Mouse (Mus musculus): ENCODE results near the gene Glb1l2. TPM values are rescaled to one million over a fixed set of nuclear protein-coding genes. Genes with fewer than 3 reads are reported as not detected.

Glb1l2 gene
- total and polyA plus RNA-seq, 3 experiments: 0.44 TPM; not detected in 2

GRCm38 (mm10) chr9:26742817-26743216 is 63.5 kb downstream of the Glb1l2 start:
- peaks cover 2% of the 10 kb centered on the region for H3K9me3 ChIP-seq (replicated peaks)
- H3K4me1 ChIP-seq (ENCODE audit: insufficient read depth, low read depth, low read length): no peaks in the 10 kb centered on the region
- ATAC-seq (ENCODE audit: extremely low read depth, insufficient number of reproducible peaks, low FRiP score, poor library complexity, severe bottlenecking) (no peak), DNase-seq (ENCODE audit: low spot score) (no peak)
- no peaks in the 10 kb centered on the region for H3K36me3 ChIP-seq (replicated peaks)
- TF ChIP-seq GATA1 (IDR thresholded peaks at IDR 0.05; ENCODE audit: borderline replicate concordance, low read length) (no peak), CTCF (IDR thresholded peaks at IDR 0.05; ENCODE audit: low read depth, low read length) (no peak), TAL1 (conservative IDR thresholded peaks at IDR 0.05; ENCODE audit: low read depth, low read length) (no peak), POLR2AphosphoS5 (IDR thresholded peaks at IDR 0.05; ENCODE audit: insufficient replicate concordance, low read depth, low read length) (no peak), GATA2 (IDR thresholded peaks at IDR 0.05; ENCODE audit: borderline replicate concordance, low read depth, low read length) (no peak)
- H3K4me3 ChIP-seq (ENCODE audit: low read depth, low read length): no peak overlapping the region
- no peaks in the 10 kb centered on the region for H3K27me3 ChIP-seq (ENCODE audit: insufficient read depth, low read length)

- Histone ChIP-seq H3K4me3 (ENCODE audit: low read depth, low read length) (no peak overlapping the region), H3K27me3 (ENCODE audit: insufficient read depth, low read length) (no peaks in the 10 kb centered on the region), H3K36me3 (replicated peaks) (no peaks in the 10 kb centered on the region), H3K9me3 (replicated peaks) (peaks cover 19% of the 10 kb centered on the region), H3K4me1 (ENCODE audit: insufficient read depth, low read depth, low read length) (no peaks in the 10 kb centered on the region)
- ATAC-seq (ENCODE audit: extremely low read depth, insufficient number of reproducible peaks, low FRiP score, poor library complexity, severe bottlenecking) (no peak), DNase-seq (ENCODE audit: low spot score) (no peak)
- no peak for TF ChIP-seq TAL1 (conservative IDR thresholded peaks at IDR 0.05; ENCODE audit: low read depth, low read length)
- TF ChIP-seq POLR2AphosphoS5 (IDR thresholded peaks at IDR 0.05; ENCODE audit: insufficient replicate concordance, low read depth, low read length): no peak
- no peak for TF ChIP-seq GATA1 (IDR thresholded peaks at IDR 0.05; ENCODE audit: borderline replicate concordance, low read length)
- no peak for TF ChIP-seq CTCF (IDR thresholded peaks at IDR 0.05; ENCODE audit: low read depth, low read length)
- TF ChIP-seq GATA2 (IDR thresholded peaks at IDR 0.05; ENCODE audit: borderline replicate concordance, low read depth, low read length): no peak
Observed at GRCm38 (mm10) chr9:26737116-26737515, 69.2 kb downstream of the Glb1l2 start.

DNA sequence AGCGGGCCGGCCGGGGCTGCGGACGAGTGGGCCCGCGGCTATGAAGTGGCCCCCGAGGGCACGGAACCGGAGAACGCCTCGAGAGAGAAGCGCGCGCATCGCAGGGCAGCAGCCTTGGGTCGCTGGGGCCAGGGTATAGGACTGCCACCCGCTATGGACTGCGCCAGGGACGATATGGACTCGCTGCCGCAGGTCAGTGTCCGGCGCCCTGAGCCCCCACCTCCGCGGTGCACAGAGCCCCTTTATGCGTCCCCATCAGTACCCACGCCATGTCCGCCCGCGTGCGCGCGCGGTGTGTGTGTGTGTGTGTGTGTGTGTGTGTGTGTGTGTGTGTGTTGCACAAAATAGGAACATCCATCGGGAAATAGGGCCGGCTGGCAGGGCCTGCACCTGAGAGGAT is 72.3 kb downstream of the Glb1l2 start:
- Histone ChIP-seq H3K4me1 (ENCODE audit: insufficient read depth, low read depth, low read length) (no peaks in the 10 kb centered on the region), H3K4me3 (ENCODE audit: low read depth, low read length) (no peak overlapping the region; the same call in 1 of the 2 replicates), H3K27me3 (ENCODE audit: insufficient read depth, low read length) (no peaks in the 10 kb centered on the region), H3K9me3 (replicated peaks) (peaks cover 18% of the 10 kb centered on the region), H3K36me3 (replicated peaks) (no peaks in the 10 kb centered on the region)
- DNase-seq (ENCODE audit: low spot score) (no peak), ATAC-seq (ENCODE audit: extremely low read depth, insufficient number of reproducible peaks, low FRiP score, poor library complexity, severe bottlenecking) (no peak)
- TF ChIP-seq GATA1 (IDR thresholded peaks at IDR 0.05; ENCODE audit: borderline replicate concordance, low read length) (no peak), CTCF (IDR thresholded peaks at IDR 0.05; ENCODE audit: low read depth, low read length) (no peak), GATA2 (IDR thresholded peaks at IDR 0.05; ENCODE audit: borderline replicate concordance, low read depth, low read length) (no peak), POLR2AphosphoS5 (IDR thresholded peaks at IDR 0.05; ENCODE audit: insufficient replicate concordance, low read depth, low read length) (no peak), TAL1 (conservative IDR thresholded peaks at IDR 0.05; ENCODE audit: low read depth, low read length) (no peak)

GRCm38 (mm10) chr9:26733206-26733891 is 72.9 kb downstream of the Glb1l2 start, which contains the start of gene B3gat1:
B3gat1 (plus strand) TSS chr9:26733728.
- Histone ChIP-seq H3K4me3 (ENCODE audit: low read depth, low read length) (no peak within 1 kb of the TSS; the same call in 1 of the 2 replicates), H3K36me3 (replicated peaks) (no peaks in the 10 kb centered on the region), H3K9me3 (replicated peaks) (peaks cover 18% of the 10 kb centered on the region), H3K4me1 (ENCODE audit: insufficient read depth, low read depth, low read length) (no peaks in the 10 kb centered on the region), H3K27me3 (ENCODE audit: insufficient read depth, low read length) (no peaks in the 10 kb centered on the region)
- TF ChIP-seq TAL1 (conservative IDR thresholded peaks at IDR 0.05; ENCODE audit: low read depth, low read length): no peak
- no peak for TF ChIP-seq GATA1 (IDR thresholded peaks at IDR 0.05; ENCODE audit: borderline replicate concordance, low read length)
- TF ChIP-seq POLR2AphosphoS5 (IDR thresholded peaks at IDR 0.05; ENCODE audit: insufficient replicate concordance, low read depth, low read length): no peak
- TF ChIP-seq GATA2 (IDR thresholded peaks at IDR 0.05; ENCODE audit: borderline replicate concordance, low read depth, low read length): no peak
- no peak for TF ChIP-seq CTCF (IDR thresholded peaks at IDR 0.05; ENCODE audit: low read depth, low read length)
- ATAC-seq (ENCODE audit: extremely low read depth, insufficient number of reproducible peaks, low FRiP score, poor library complexity, severe bottlenecking) (no peak), DNase-seq (ENCODE audit: low spot score) (no peak)

DNA sequence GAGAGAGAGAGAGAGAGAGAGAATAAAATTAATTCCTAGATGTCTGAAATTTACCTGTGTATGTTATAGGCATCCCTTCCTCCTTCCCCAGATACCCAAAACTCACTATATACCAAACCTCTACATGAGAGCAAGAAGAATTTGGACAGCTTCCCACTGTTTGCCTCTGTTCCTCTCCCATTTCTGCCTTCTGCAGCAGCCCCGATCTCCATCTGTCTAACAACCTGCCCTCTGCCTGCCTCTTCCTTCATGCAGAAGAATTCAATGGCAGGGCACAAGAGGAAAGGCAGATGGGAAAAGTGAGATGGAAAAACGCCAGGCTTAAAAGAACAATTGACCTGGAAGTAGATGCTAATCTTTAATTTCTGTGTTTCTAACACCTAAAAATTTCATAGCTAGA is 77.7 kb downstream of the Glb1l2 start:
- no peaks in the 10 kb centered on the region for H3K4me1 ChIP-seq (ENCODE audit: insufficient read depth, low read depth, low read length)
- DNase-seq (ENCODE audit: low spot score): no peak
- no peak for ATAC-seq (ENCODE audit: extremely low read depth, insufficient number of reproducible peaks, low FRiP score, poor library complexity, severe bottlenecking)
- no peak overlapping the region for H3K4me3 ChIP-seq (ENCODE audit: low read depth, low read length)
- no peaks in the 10 kb centered on the region for H3K36me3 ChIP-seq (replicated peaks)
- H3K9me3 ChIP-seq (replicated peaks): peaks cover 10% of the 10 kb centered on the region
- H3K27me3 ChIP-seq (ENCODE audit: insufficient read depth, low read length): no peaks in the 10 kb centered on the region
- no peak for TF ChIP-seq CTCF (IDR thresholded peaks at IDR 0.05; ENCODE audit: low read depth, low read length)
- TF ChIP-seq TAL1 (conservative IDR thresholded peaks at IDR 0.05; ENCODE audit: low read depth, low read length): no peak
- no peak for TF ChIP-seq GATA1 (IDR thresholded peaks at IDR 0.05; ENCODE audit: borderline replicate concordance, low read length)
- TF ChIP-seq GATA2 (IDR thresholded peaks at IDR 0.05; ENCODE audit: borderline replicate concordance, low read depth, low read length): no peak
- no peak for TF ChIP-seq POLR2AphosphoS5 (IDR thresholded peaks at IDR 0.05; ENCODE audit: insufficient replicate concordance, low read depth, low read length)

GRCm38 (mm10) chr9:26727445-26727844 is 78.8 kb downstream of the Glb1l2 start:
- TF ChIP-seq TAL1 (conservative IDR thresholded peaks at IDR 0.05; ENCODE audit: low read depth, low read length) (no peak), GATA1 (IDR thresholded peaks at IDR 0.05; ENCODE audit: borderline replicate concordance, low read length) (no peak), CTCF (IDR thresholded peaks at IDR 0.05; ENCODE audit: low read depth, low read length) (no peak), GATA2 (IDR thresholded peaks at IDR 0.05; ENCODE audit: borderline replicate concordance, low read depth, low read length) (no peak), POLR2AphosphoS5 (IDR thresholded peaks at IDR 0.05; ENCODE audit: insufficient replicate concordance, low read depth, low read length) (no peak)

More at GRCm38 (mm10) chr9:26727445-26727844, 78.8 kb downstream of the Glb1l2 start:
- no peaks in the 10 kb centered on the region for H3K4me1 ChIP-seq (ENCODE audit: insufficient read depth, low read depth, low read length)
- H3K27me3 ChIP-seq (ENCODE audit: insufficient read depth, low read length): no peaks in the 10 kb centered on the region
- DNase-seq (ENCODE audit: low spot score) (no peak), ATAC-seq (ENCODE audit: extremely low read depth, insufficient number of reproducible peaks, low FRiP score, poor library complexity, severe bottlenecking) (no peak)
- H3K36me3 ChIP-seq (replicated peaks): no peaks in the 10 kb centered on the region
- peaks cover 3% of the 10 kb centered on the region; the same call in 1 of the 2 replicates for H3K9me3 ChIP-seq (replicated peaks)
- no peak overlapping the region for H3K4me3 ChIP-seq (ENCODE audit: low read depth, low read length)

Measured in G1E (cell line).